13 mouse cellular contexts compared by ENCODE assay signal in the genomic region with DNA sequence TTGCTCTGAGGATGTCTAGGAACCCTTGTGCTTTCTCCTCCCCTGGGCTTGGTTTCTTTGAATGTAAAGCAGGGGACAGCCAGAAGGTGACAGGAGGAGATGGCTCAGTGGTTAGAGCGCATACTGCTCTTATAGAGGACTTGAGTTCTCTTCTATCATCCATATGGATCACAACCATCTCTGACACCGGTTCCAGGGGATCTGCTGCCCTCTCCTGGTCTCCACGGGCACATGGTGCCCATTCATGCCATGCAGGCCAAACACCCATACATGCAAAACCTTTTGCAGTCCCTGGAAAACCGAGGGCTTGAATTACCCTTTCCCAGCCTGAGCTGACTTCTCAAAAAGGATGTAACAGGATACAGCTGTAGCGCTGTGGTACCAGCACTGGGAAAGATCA. TPM values are rescaled to one million over a fixed set of nuclear protein-coding genes. Genes with fewer than 3 reads are reported as not detected.
A peak's percentile ranks its signal among the peaks of the same experiment; 100 is the strongest.
DNase-seq lines count a peak whose midpoint lies in the region; ATAC-seq and TF ChIP-seq lines count a peak whose summit lies in the region.
"Had no signal": no experiment of that assay in that cellular context is flagged by ENCODE, and none has a peak within 500 bp of the region (broad histone marks: within the 10 kb centered on the region; RNA-seq: fewer than 3 reads in every experiment).

No protein-coding gene starts in this region.

- peak; percentile 18 for DNase-seq in embryonic facial prominence, embryonic 11.5 days (ENCODE audit: low spot score)
- no peak for DNase-seq in embryonic facial prominence, embryonic 10.5 days (ENCODE audit: low spot score)
- peak; percentile 45 to 60 for DNase-seq in left cerebral cortex, postnatal 14 days (ENCODE audit: low spot score in 2 of 2)
- no peak for DNase-seq in left cerebral cortex, postnatal 10 days (ENCODE audit: extremely low spot score in 1 of 2, low spot score in 2 of 2)
- peak; percentile 10 for DNase-seq in A20 (ENCODE audit: low read depth, low spot score)
- no peak for DNase-seq in layer of hippocampus, postnatal 14 days (ENCODE audit: low spot score in 2 of 2)
- DNase-seq in testis, postnatal 10 days (ENCODE audit: low spot score): no peak
- DNase-seq: spleen, adult 18-20 months had no signal

- no peaks in the 10 kb centered on the region for H3K36me3 ChIP-seq in embryonic facial prominence, embryonic 11.5 days (replicated peaks; ENCODE audit: control insufficient read depth, insufficient read depth, low read depth, low read length)
- no peaks in the 10 kb centered on the region for H3K36me3 ChIP-seq in embryonic facial prominence, embryonic 10.5 days (replicated peaks)
- H3K36me3 ChIP-seq: G1E; midbrain, embryonic 12.5 days had no signal

- H3K4me1 ChIP-seq in embryonic facial prominence, embryonic 11.5 days (ENCODE audit: control insufficient read depth, insufficient read depth, low read length): no peaks in the 10 kb centered on the region
- peaks cover 11% of the 10 kb centered on the region for H3K4me1 ChIP-seq in embryonic facial prominence, embryonic 10.5 days
- H3K4me1 ChIP-seq in cortical plate, adult 2 months (ENCODE audit: control insufficient read depth, insufficient read depth, low read length): no peaks in the 10 kb centered on the region
- H3K4me1 ChIP-seq: midbrain, embryonic 12.5 days had no signal

- 59% methylated on average over 5 of the region's 5 CpGs for whole genome bisulfite sequencing in embryonic facial prominence, embryonic 11.5 days
- 62% methylated on average over 5 of the region's 5 CpGs for WGBS in embryonic facial prominence, embryonic 10.5 days

- peak; percentile 75 for TF ChIP-seq CTCF in cortical plate, adult 2 months (IDR thresholded peaks at IDR 0.05; ENCODE audit: extremely low read depth, insufficient read depth, low read length)

- H3K27ac ChIP-seq in embryonic facial prominence, embryonic 11.5 days (replicated peaks; ENCODE audit: low read depth, low read length): no peak overlapping the region
- H3K27ac ChIP-seq in embryonic facial prominence, embryonic 10.5 days (replicated peaks): no peak overlapping the region
- no peak overlapping the region for H3K27ac ChIP-seq in cortical plate, adult 2 months (ENCODE audit: insufficient read depth, low read length)
- H3K27ac ChIP-seq: midbrain, embryonic 12.5 days had no signal

- no peak overlapping the region for H3K4me3 ChIP-seq in embryonic facial prominence, embryonic 11.5 days (ENCODE audit: low read depth, low read length)
- no peak overlapping the region for H3K4me3 ChIP-seq in embryonic facial prominence, embryonic 10.5 days
- H3K4me3 ChIP-seq in cortical plate, adult 2 months (ENCODE audit: insufficient read depth, low read length): no peak overlapping the region
- H3K4me3 ChIP-seq: midbrain, embryonic 12.5 days had no signal

- no peak overlapping the region for H3K9ac ChIP-seq in embryonic facial prominence, embryonic 11.5 days (replicated peaks; ENCODE audit: low read length)
- H3K9ac ChIP-seq: midbrain, embryonic 12.5 days had no signal

- ATAC-seq in embryonic facial prominence, embryonic 11.5 days (replicated peaks; ENCODE audit: insufficient number of reproducible peaks, low FRiP score, low TSS enrichment, low read depth): no peak

- intact Hi-C loops in left cerebral cortex, postnatal 14 days (cut with DNase I): no loop called here
- intact Hi-C loops in left cerebral cortex, postnatal 10 days (cut with DNase I): no loop called here

- no peak for TF ChIP-seq POLR2A in cortical plate, adult 2 months (IDR thresholded peaks at IDR 0.05; ENCODE audit: extremely low read depth, insufficient read depth, low read length)

- H3K9me3 ChIP-seq in embryonic facial prominence, embryonic 11.5 days (replicated peaks; ENCODE audit: control insufficient read depth, low read length): no peaks in the 10 kb centered on the region
- H3K9me3 ChIP-seq in embryonic facial prominence, embryonic 10.5 days: no peaks in the 10 kb centered on the region
- H3K9me3 ChIP-seq: G1E; midbrain, embryonic 12.5 days had no signal

- no peak overlapping the region for H3K4me2 ChIP-seq in embryonic facial prominence, embryonic 11.5 days (ENCODE audit: low read depth, low read length)
- H3K4me2 ChIP-seq: midbrain, embryonic 12.5 days had no signal

- H3K27me3 ChIP-seq in embryonic facial prominence, embryonic 11.5 days (ENCODE audit: control insufficient read depth, insufficient read depth, low read length): no peaks in the 10 kb centered on the region
- no peaks in the 10 kb centered on the region for H3K27me3 ChIP-seq in embryonic facial prominence, embryonic 10.5 days (replicated peaks; ENCODE audit: low read depth, poor library complexity, severe bottlenecking)
- H3K27me3 ChIP-seq: midbrain, embryonic 12.5 days had no signal

RNA-seq across cellular contexts. Expression of a gene that starts 27.3 kb away (rescaled TPM):
- 4.5 and 5.0 TPM in 2 replicates for polyA plus RNA-seq in embryonic facial prominence, embryonic 11.5 days (2014; fragmentation: Nextera tagmentation; extraction: Ambion mirVana)
- 7.8 and 8.2 TPM in 2 replicates for polyA plus RNA-seq in embryonic facial prominence, embryonic 10.5 days (2016; fragmentation: Nextera tagmentation; extraction: Ambion mirVana)
- total RNA-seq in left cerebral cortex, postnatal 14 days (2021): 100 to 1,000 TPM; 115 to 126 TPM
- 100 to 1,000 TPM; 125 to 126 TPM for total RNA-seq in left cerebral cortex, postnatal 10 days (2021)
- polyA plus RNA-seq in cortical plate, adult 2 months (2012; rRNA removed): 101 and 106 TPM in 2 replicates
- total RNA-seq in layer of hippocampus, postnatal 14 days (2021): 100 to 1,000 TPM; 104 to 115 TPM
- total RNA-seq: G1E had no signal
- polyA plus RNA-seq: G1E had no signal

RNA-seq across cellular contexts. Expression of a gene that starts 32.0 kb away (rescaled TPM):
- polyA plus RNA-seq in embryonic facial prominence, embryonic 11.5 days (2014; fragmentation: Nextera tagmentation; extraction: Ambion mirVana): 0.36 and 0.38 TPM in 2 replicates
- 0.13 and 0.20 TPM in 2 replicates for polyA plus RNA-seq in embryonic facial prominence, embryonic 10.5 days (2016; fragmentation: Nextera tagmentation; extraction: Ambion mirVana)
- 1 to 10 TPM; 4.9 to 8.2 TPM for total RNA-seq in left cerebral cortex, postnatal 14 days (2021)
- 1 to 10 TPM; 6.8 to 7.4 TPM for total RNA-seq in left cerebral cortex, postnatal 10 days (2021)
- polyA plus RNA-seq in cortical plate, adult 2 months (2012; rRNA removed): 3.7 and 4.0 TPM in 2 replicates
- 1 to 10 TPM; 7.3 to 8.4 TPM for total RNA-seq in layer of hippocampus, postnatal 14 days (2021)
- total RNA-seq: G1E; hematopoietic stem cell, adult 5-6 weeks had no signal
- polyA plus RNA-seq: G1E; limb, embryonic 11.5 days; midbrain, embryonic 12.5 days had no signal

Comparison
In these comparisons a context has a peak if more than half of its experiments do, and no peak if none do; other contexts are left out.
1. DNase-seq: peak in embryonic facial prominence, embryonic 11.5 days (single experiment), left cerebral cortex, postnatal 14 days (2 of 2) and A20 (single experiment); none in embryonic facial prominence, embryonic 10.5 days (single experiment), left cerebral cortex, postnatal 10 days (0 of 2), layer of hippocampus, postnatal 14 days (0 of 2) and testis, postnatal 10 days (single experiment).